Mouse (Mus musculus): ENCODE measurements around the gene Shmt1.

GRCm38 (mm10) chr11:60769322-60769721, 42.2 kb downstream of the Shmt1 start:
- no peak for TF ChIP-seq CTCF (IDR thresholded peaks at IDR 0.05; ENCODE audit: low read depth)
- TF ChIP-seq EP300 (IDR thresholded peaks at IDR 0.05; ENCODE audit: low read depth): no peak
